Mouse (Mus musculus) testis, adult 2 months (tissue): ENCODE measurements around the gene Ube2g1.

ENCODE experiments used
- CTCF ChIP-seq: fragments of 200-500 bp; IDR thresholded peaks from 2 replicates; pipeline ENCODE4 v1.5.1; 2012; ENCODE audit warnings: low read depth, mild to moderate bottlenecking, inconsistent platforms, low read length, moderate library complexity; ENCODE audit not compliant: control insufficient read depth, insufficient read depth, insufficient replicate concordance
- POLR2A ChIP-seq: fragments of 200-500 bp; IDR thresholded peaks from 2 replicates; pipeline ENCODE4 v1.6.1; 2012; ENCODE audit warnings: low read depth, mild to moderate bottlenecking, inconsistent platforms, low read length, moderate library complexity; ENCODE audit not compliant: control insufficient read depth

DNA sequence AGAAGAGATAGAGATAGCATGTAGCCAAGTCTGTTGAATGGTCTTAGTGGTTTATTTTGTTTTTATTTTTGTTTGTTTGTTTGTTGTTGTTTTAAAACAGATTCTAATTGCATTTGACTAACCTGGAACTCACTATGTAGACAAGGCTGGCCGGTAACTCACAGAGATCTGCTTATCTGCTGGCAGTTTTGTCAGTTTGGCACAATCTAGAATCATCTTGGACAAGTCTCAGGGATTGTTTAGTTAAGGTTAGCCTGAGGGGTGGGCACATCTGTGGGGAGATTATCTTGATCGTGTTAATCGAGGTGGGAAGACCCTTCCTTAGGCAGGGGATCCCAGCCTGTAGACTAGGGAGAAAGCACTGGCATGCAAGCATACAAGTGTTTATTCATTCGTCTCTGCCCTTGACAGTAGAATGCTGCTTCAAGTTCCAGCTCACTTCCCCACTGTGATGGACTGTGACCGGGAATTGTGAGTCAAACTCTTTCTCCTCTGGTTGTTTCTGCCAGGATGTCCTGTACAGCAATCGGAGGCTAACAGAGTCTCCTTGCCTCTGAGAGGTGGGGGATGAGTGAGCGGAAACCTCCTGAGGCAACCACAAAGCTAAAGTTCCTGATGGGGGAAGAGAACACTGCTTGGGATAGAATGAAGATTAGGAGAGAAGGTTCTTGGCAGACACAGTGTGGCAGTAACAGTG is 19.4 kb upstream of the Ube2g1 start:
- TF ChIP-seq CTCF (no peak), POLR2A (no peak)
